In genomic region chr5:148041661-148042060, GRCm38 (mm10) we compare ENCODE assay signal across 31 mouse cellular contexts.
"Had no signal": no experiment of that assay in that cellular context is flagged by ENCODE, and none has a peak within 500 bp of the region (broad histone marks: within the 10 kb centered on the region; RNA-seq: fewer than 3 reads in every experiment).

No protein-coding gene starts in this region.

- H3K9me3 ChIP-seq: limb, embryonic 10.5 days; limb, embryonic 15.5 days; midbrain, embryonic 13.5 days had no signal

- H3K4me1 ChIP-seq: limb, embryonic 10.5 days; limb, embryonic 12.5 days; limb, embryonic 13.5 days; limb, embryonic 15.5 days; liver, embryonic 12.5 days; liver, embryonic 13.5 days; liver, embryonic 15.5 days; lung, embryonic 15.5 days; megakaryocyte, embryonic 14.5 days; midbrain, embryonic 10.5 days; midbrain, embryonic 12.5 days; midbrain, embryonic 13.5 days; midbrain, embryonic 15.5 days had no signal

- H3K27me3 ChIP-seq: limb, embryonic 12.5 days; limb, embryonic 13.5 days; limb, embryonic 15.5 days; liver, embryonic 12.5 days; liver, embryonic 13.5 days; liver, embryonic 15.5 days; lung, embryonic 15.5 days; megakaryocyte, embryonic 14.5 days; midbrain, embryonic 12.5 days; midbrain, embryonic 13.5 days; midbrain, embryonic 15.5 days had no signal

- H3K27ac ChIP-seq: limb, embryonic 10.5 days; limb, embryonic 12.5 days; limb, embryonic 13.5 days; limb, embryonic 15.5 days; liver, embryonic 12.5 days; liver, embryonic 13.5 days; liver, embryonic 14.5 days; liver, embryonic 15.5 days; lung, embryonic 15.5 days; macrophage; midbrain, embryonic 10.5 days; midbrain, embryonic 12.5 days; midbrain, embryonic 13.5 days; midbrain, embryonic 15.5 days had no signal

- DNase-seq: left cerebral cortex, postnatal 4 days; liver; liver, embryonic 13.5 days; liver, postnatal 0 days; lung, adult 18-20 months; lung, adult 2 months; lung, embryonic 14.5 days; lung, postnatal 10 days; lung, postnatal 14 days; lung, postnatal 36 days; lung, postnatal 4 days; midbrain, embryonic 14.5 days had no signal

- H3K36me3 ChIP-seq: limb, embryonic 10.5 days; limb, embryonic 12.5 days; limb, embryonic 13.5 days; limb, embryonic 15.5 days; liver, embryonic 12.5 days; liver, embryonic 13.5 days; liver, embryonic 15.5 days; lung, embryonic 15.5 days; midbrain, embryonic 10.5 days; midbrain, embryonic 12.5 days; midbrain, embryonic 13.5 days; midbrain, embryonic 15.5 days had no signal

- H3K4me3 ChIP-seq: limb, embryonic 10.5 days; limb, embryonic 12.5 days; limb, embryonic 13.5 days; limb, embryonic 15.5 days; liver, embryonic 12.5 days; liver, embryonic 13.5 days; liver, embryonic 15.5 days; lung, embryonic 15.5 days; megakaryocyte, embryonic 14.5 days; midbrain, embryonic 10.5 days; midbrain, embryonic 12.5 days; midbrain, embryonic 13.5 days; midbrain, embryonic 15.5 days; myocyte had no signal

- H3K9ac ChIP-seq: limb, embryonic 12.5 days; limb, embryonic 13.5 days; limb, embryonic 15.5 days; liver, embryonic 12.5 days; liver, embryonic 13.5 days; liver, embryonic 14.5 days; liver, embryonic 15.5 days; liver, postnatal 0 days; lung, embryonic 14.5 days; lung, embryonic 15.5 days; midbrain, embryonic 12.5 days; midbrain, embryonic 13.5 days; midbrain, embryonic 15.5 days had no signal

- ATAC-seq: liver, embryonic 12.5 days; liver, postnatal 0 days; lung, postnatal 0 days; midbrain, embryonic 13.5 days; midbrain, embryonic 15.5 days; midbrain, embryonic 16.5 days had no signal

- H3K4me2 ChIP-seq: limb, embryonic 12.5 days; limb, embryonic 13.5 days; limb, embryonic 15.5 days; liver, embryonic 11.5 days; liver, embryonic 12.5 days; liver, embryonic 13.5 days; liver, embryonic 15.5 days; lung, embryonic 14.5 days; lung, embryonic 15.5 days; midbrain, embryonic 11.5 days; midbrain, embryonic 12.5 days; midbrain, embryonic 13.5 days; midbrain, embryonic 15.5 days had no signal
